Mouse (Mus musculus): ENCODE data around the gene Olfr519.

The Olfr519 gene

DNA sequence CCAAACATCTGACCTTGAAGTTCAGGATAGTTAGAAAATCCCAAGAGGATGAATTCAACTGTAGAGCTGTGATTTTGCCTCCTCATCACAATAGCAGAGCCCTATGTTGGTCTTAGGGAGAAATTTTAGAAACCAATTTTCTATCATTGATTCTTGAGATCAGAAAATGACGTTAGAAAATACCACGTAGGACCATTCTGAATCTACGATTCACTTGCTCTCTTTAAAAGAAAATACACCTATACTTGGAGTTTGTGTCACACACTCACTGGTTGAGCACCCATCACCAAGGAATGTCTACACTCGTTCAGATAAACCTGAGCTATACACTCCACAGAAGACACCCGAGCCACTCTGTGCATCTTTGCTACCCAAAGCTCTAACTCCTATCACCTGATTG is at the start of gene Olfr519:
Gene Olfr519 (minus strand): TSS at position 101 of the 400 bp plus-strand sequence.
- TF ChIP-seq GATA4 (IDR thresholded peaks at IDR 0.05; ENCODE audit: insufficient replicate concordance, low read length) = no peak

- no peak for TF ChIP-seq GATA4 (IDR thresholded peaks at IDR 0.05; ENCODE audit: insufficient replicate concordance, low read length)
These were observed 49.8 kb upstream of the Olfr519 start for GRCm38 (mm10) chr7:108944002-108944401.

DNA sequence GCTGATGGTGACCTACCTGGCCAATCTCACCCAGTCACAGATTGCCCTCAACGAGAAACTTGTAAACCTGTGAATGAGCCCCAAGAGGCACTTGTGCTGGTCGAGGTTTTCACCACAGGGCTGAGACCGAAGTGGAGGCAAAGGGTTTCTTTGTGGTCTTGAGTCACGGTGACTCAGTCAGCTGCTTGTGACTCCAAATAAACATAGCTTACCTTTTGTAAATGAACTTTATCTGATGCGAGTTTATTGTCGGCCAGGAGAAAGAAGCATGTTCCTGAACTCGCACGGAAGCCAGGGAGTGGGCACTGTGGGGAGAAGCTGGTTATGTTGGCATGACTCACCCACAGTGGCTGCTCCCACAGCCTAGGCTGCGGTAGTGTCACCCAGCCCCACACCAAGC is 47.2 kb upstream of the Olfr519 start:
- TF ChIP-seq GATA4 (IDR thresholded peaks at IDR 0.05; ENCODE audit: insufficient replicate concordance, low read length) = no peak

DNA sequence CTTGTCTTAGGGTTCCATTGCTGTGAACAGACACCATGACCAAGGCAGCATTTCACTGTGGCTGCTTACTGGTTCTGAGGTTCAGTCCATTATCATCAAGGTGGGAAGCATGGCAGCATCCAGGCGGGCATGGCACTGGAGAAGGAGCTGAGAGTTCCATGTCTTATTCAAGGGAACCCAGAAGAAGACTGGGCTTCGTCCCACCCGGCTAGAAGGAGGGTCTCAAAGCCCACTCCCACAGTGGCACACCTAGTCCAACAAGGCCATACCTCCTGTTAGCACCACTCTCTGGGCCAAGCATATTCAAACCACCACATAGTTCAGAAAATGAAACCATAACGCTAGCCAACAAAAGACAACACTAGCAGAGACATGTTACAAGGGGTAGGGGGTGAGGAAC is 42.4 kb upstream of the Olfr519 start:
- TF ChIP-seq GATA4 (IDR thresholded peaks at IDR 0.05; ENCODE audit: insufficient replicate concordance, low read length) = no peak

DNA sequence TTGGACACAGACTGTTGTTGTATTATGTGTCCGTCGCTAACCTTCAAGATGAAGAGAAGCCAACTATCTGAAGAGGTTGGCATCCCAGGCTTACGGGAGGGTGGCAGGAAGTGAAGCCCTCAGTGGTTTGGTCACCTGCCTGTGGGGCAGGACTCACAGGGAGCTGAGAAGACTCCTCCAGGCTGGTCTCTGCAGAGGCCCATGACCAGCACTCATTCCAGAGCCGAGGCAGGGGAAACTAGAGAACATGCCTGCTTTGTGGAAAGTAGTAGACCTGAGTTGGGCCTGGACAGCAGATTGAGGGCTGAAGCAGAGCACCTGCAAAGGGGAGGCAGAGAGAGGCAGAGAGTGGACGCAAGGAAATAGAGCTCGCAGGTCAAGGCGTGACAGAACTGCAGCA is 41.2 kb upstream of the Olfr519 start:
- no peak for TF ChIP-seq GATA4 (IDR thresholded peaks at IDR 0.05; ENCODE audit: insufficient replicate concordance, low read length)

- no peak for TF ChIP-seq GATA4 (IDR thresholded peaks at IDR 0.05; ENCODE audit: insufficient replicate concordance, low read length)
These were observed 40.6 kb upstream of the Olfr519 start for GRCm38 (mm10) chr7:108934836-108935235.

GRCm38 (mm10) chr7:108933794-108934731 is 39.8 kb upstream of the Olfr519 start, which contains the start of gene Eif3f:
Eif3f (plus strand) TSS chr7:108934417.
- TF ChIP-seq GATA4 (IDR thresholded peaks at IDR 0.05; ENCODE audit: insufficient replicate concordance, low read length) = no peak; the same call in 1 of the 2 replicates

DNA sequence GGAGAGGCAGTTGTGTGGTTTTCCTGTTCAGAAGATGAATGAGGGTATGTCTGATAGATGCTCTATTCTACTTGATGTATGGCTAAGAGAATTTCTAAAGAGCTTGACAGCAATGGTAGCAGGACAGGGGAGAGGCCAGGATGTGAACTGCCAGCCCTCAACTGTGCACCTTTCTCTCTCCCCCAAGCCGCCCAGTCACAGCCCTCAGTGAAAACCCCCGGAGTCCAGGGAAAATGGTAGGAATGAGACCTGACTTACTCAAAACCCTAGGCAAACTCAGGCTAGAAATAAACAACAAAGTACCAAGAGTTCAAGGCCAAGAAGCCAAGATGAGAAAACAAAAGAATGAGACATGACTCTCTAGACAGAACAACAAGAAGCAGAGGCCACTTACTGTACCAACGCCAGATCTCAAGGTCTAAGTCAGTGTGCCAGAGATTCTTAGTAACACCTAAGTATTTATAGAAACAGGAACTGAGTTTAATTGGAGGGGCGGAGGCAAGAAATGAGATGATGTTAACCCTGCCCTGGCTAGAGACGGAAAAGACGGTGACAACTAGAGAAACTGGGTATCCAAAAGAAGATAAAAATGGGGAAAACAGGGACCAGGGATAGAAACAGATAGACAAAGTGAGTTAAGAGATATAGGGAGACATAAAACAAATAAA is 35.6 kb upstream of the Olfr519 start, which contains the start of gene Nlrp10:
Gene Nlrp10 (minus strand): TSS at position 453 of the 668 bp plus-strand sequence.
- TF ChIP-seq GATA4 (IDR thresholded peaks at IDR 0.05; ENCODE audit: insufficient replicate concordance, low read length) = no peak

GRCm38 (mm10) chr7:108928280-108929188 is 34.3 kb upstream of the Olfr519 start:
- no peak for TF ChIP-seq GATA4 (IDR thresholded peaks at IDR 0.05; ENCODE audit: insufficient replicate concordance, low read length)

DNA sequence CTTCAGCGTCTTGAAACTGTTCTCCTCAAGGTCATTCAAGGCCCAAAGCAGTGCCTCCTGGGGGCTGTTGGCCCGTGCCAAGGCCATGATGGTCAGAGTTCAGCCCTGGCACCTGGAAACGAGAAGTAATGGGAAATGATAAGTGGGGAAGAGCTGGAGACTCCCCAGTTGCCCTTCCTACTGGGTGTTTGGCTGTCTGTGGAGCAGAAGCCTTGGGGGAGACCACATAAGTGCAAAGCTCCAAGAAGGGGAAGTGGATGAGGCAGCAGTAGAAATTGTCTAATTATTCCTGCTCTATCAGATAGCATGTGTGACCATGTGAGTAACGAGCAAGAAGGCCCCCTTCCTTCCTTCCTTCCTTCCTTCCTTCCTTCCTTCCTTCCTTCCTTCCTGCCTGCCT is 32.8 kb upstream of the Olfr519 start:
- no peak for TF ChIP-seq GATA4 (IDR thresholded peaks at IDR 0.05; ENCODE audit: insufficient replicate concordance, low read length)

- TF ChIP-seq GATA4 (IDR thresholded peaks at IDR 0.05; ENCODE audit: insufficient replicate concordance, low read length) = no peak
These were observed 9.7 kb upstream of the Olfr519 start for GRCm38 (mm10) chr7:108903969-108904368.

GRCm38 (mm10) chr7:108884906-108885305 is 9.3 kb downstream of the Olfr519 start, which contains the start of gene Olfr518:
Olfr518 (minus strand) TSS chr7:108885006.
- TF ChIP-seq GATA4 (IDR thresholded peaks at IDR 0.05; ENCODE audit: insufficient replicate concordance, low read length) = no peak

- no peak for TF ChIP-seq GATA4 (IDR thresholded peaks at IDR 0.05; ENCODE audit: insufficient replicate concordance, low read length)
These were observed 21.9 kb downstream of the Olfr519 start, which contains the start of gene Olfr517 for GRCm38 (mm10) chr7:108872279-108872678. Olfr517 (minus strand) TSS chr7:108872379.

GRCm38 (mm10) chr7:108850429-108850828 is 43.8 kb downstream of the Olfr519 start, which contains the start of gene Olfr516:
Olfr516 (minus strand) TSS chr7:108850529.
- no peak for TF ChIP-seq GATA4 (IDR thresholded peaks at IDR 0.05; ENCODE audit: insufficient replicate concordance, low read length)

Data from liver, adult (tissue).